Mouse (Mus musculus) c-Kit-positive CD71-positive TER-119-positive erythroid progenitor cells, embryonic 14.5 days (primary cell): ENCODE data around the gene Shank1.

ENCODE experiments used
- DNase-seq: peaks from one replicate; pipeline ENCODE4 v3.0.0-alpha.2; 2013; ENCODE audit warnings: low spot score

Shank1 gene

GRCm38 (mm10) chr7:44373889-44374652 lies 64.0 kb downstream of the Shank1 start:
- DNase-seq = peak; percentile 67

DNA sequence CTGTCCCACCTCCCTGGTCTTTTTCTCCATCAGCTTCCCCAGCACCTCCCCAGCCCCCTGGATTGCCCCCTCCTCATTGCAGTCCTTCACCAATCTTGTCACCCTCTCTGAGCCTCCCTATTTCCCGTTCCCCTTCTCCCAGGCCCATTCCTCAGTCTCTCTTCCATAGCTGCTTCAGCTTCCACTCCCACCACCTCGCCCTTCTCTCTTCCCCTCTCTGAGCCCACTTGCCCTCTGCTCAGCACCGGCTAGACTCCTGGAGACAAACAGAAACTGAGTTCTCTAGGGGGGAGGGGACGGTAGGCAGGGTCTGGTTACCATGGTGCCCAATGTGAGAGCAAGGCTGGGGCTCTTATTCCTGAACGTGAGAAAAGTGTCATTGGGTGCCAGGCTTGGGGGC lies 64.7 kb downstream of the Shank1 start:
- no peak for DNase-seq

GRCm38 (mm10) chr7:44375207-44375606 lies 65.2 kb downstream of the Shank1 start:
- no peak for DNase-seq

DNA sequence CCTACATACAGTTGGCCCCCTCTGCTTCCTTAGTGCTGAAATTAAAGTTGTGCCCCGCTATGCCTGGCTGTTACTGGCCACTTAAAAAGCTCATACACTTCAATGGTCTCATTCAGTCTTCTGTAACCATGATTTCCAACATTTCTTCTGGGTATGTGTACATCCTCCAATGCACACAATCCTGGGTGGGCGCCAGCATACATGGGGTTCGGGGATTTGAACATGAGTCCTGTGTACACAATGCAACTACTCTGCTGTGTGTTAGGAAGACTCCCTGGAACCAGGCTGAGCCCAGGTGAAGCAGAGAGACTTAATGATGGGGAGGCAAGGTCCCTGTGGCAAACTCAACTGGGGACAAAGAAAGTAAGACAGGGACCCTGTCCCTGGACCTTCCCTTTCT lies 65.7 kb downstream of the Shank1 start:
- DNase-seq = no peak

GRCm38 (mm10) chr7:44378290-44378689 lies 68.2 kb downstream of the Shank1 start:
- DNase-seq = no peak

- no peak for DNase-seq
Measured at GRCm38 (mm10) chr7:44382541-44382940, 72.5 kb downstream of the Shank1 start.

GRCm38 (mm10) chr7:44383980-44384715 lies 74.1 kb downstream of the Shank1 start, which contains the start of gene Syt3:
Gene Syt3, plus strand, starts transcription at chr7:44384102.
- DNase-seq = no peak

DNA sequence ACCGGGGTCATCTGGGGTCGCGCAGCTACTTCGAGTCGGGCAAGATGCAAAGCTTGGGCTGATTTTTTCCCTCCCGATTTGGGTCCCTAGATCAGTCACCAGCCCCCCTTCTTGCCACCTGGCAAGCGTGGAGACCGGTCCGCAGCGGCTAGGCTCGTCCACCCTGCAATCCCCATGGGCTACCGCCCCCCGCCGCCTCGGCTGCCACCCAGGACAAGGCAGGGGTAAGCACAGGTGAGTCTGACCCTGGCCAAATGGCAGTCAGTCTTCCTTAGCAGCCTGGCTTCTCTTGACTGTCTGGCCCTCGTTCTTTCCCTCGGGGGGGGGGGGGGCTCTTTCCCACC lies 74.6 kb downstream of the Shank1 start:
- no peak for DNase-seq

- DNase-seq = no peak
Measured at GRCm38 (mm10) chr7:44385720-44386119, 75.7 kb downstream of the Shank1 start, which contains the start of gene 1700008O03Rik. Gene 1700008O03Rik, minus strand, starts transcription at chr7:44385820.

- no peak for DNase-seq
Measured at GRCm38 (mm10) chr7:44391831-44392230, 81.8 kb downstream of the Shank1 start.

- no peak for DNase-seq
Measured at GRCm38 (mm10) chr7:44392341-44392740, 82.3 kb downstream of the Shank1 start.

- no peak for DNase-seq
Measured at GRCm38 (mm10) chr7:44393284-44393683, 83.2 kb downstream of the Shank1 start.

DNA sequence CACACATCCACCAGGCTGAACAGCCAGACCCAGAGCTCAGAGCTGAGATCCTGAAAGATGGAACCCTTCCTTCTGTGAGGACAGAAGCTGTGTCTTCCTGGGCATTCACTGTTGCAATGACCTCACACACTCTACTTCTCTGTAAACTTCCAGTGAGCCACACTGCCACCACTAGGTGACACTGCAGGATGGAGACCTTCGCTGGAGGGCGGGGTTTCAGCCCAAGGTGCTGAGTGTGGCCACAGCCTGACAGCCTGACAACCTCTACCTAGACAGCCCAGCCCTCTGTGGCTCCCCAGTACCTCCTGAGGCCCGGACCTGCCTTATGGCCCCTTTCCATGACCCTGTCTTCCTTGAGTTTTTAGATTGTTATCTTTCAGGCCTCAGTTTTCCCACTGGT lies 88.5 kb downstream of the Shank1 start:
- DNase-seq = peak; percentile 57

DNA sequence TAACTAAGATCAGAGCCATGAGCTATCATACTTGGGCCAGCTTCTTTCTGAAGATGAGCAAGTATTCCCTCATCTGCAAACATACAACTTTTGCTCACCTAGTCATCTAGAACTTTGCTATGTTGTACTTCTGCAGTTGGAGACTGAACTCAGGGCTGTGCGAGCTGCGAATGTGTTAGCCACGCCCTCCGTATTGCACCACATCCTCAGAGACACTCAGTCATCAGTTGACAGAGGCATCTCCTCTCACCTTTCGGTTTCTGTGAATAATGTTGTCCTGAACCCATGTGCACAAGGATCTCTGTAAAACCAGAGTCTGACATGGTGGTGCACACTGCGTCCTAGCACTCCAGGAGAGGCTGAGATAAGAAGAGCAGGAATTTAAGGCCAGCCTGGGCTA lies 91.6 kb downstream of the Shank1 start:
- DNase-seq = no peak

DNA sequence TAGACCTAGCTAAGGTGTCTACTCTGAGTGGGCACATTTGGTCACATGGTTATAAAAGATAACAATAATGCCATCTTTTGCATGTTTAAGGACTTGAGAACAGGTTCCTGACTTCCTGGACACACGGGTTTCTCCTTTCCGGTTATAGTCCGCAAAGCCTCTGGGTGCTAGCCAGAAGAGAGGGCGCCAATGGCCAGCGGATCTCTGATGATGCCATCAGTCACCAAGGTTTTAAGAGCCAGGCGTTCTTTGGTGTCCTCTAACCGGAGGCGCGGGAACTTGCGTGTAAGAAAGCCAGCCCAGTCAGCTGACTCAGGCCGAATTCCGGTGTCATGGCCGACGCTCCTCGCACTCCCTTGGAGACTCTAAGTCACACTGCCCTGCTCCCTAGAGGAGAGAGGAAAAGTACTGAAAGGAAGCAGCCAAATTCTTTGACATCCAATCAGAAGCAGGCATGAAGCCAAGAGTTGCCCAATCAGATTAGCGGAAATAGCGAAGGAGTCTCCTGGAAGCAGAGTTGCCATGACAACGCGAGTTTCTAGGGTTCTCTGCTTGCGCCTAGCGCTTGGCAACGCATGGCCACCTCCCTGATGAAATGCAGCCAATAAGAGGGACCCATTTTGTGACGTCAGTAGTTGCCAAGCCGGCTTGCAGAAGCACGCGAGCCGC lies 95.4 kb downstream of the Shank1 start:
- peak; percentile 79 for DNase-seq

GRCm38 (mm10) chr7:44406015-44406355 lies 95.9 kb downstream of the Shank1 start:
- DNase-seq = no peak
